Mouse (Mus musculus) heart, embryonic 13.5 days (tissue): ENCODE measurements around the gene Col18a1. TPM values are rescaled to one million over a fixed set of nuclear protein-coding genes. Genes with fewer than 3 reads are reported as not detected.

ENCODE experiments used
- ATAC-seq: fragments of 200-750 bp; cut with Nextera tagmentation; 2 replicates; pipeline ENCODE4 v1.8.0; 2017; ENCODE audit warnings: moderate TSS enrichment; ENCODE audit not compliant: insufficient number of reproducible peaks, low FRiP score, low TSS enrichment; ENCODE audit errors: extremely low read depth
- H3K27ac ChIP-seq: fragments of 300-500 bp; sonication (generic); replicated peaks from 2 replicates; pipeline ENCODE4 v1.5.1; 2015; ENCODE audit warnings: moderate library complexity, mild to moderate bottlenecking, inconsistent platforms
- H3K27me3 ChIP-seq: fragments of 300-500 bp; sonication (generic); replicated peaks from 2 replicates; pipeline ENCODE4 v1.6.1; 2015; ENCODE audit warnings: mild to moderate bottlenecking, inconsistent platforms
- H3K36me3 ChIP-seq: fragments of 300-500 bp; sonication (generic); 2 replicates; pipeline ENCODE4 v1.6.1; 2015; ENCODE audit warnings: mild to moderate bottlenecking, inconsistent platforms
- H3K4me1 ChIP-seq: fragments of 300-500 bp; sonication (generic); 2 replicates; pipeline ENCODE4 v1.6.1; 2015; ENCODE audit warnings: inconsistent platforms
- H3K4me2 ChIP-seq: fragments of 300-500 bp; sonication (generic); 2 replicates; pipeline ENCODE4 v1.6.1; 2015; ENCODE audit warnings: inconsistent platforms, mild to moderate bottlenecking, moderate library complexity
- H3K4me3 ChIP-seq: fragments of 300-500 bp; sonication (generic); 2 replicates; pipeline ENCODE4 v1.5.1; 2015; ENCODE audit warnings: moderate library complexity, mild to moderate bottlenecking, inconsistent platforms
- H3K9ac ChIP-seq: fragments of 300-500 bp; sonication (generic); 2 replicates; pipeline ENCODE4 v1.6.1; 2015; ENCODE audit warnings: inconsistent platforms, mild to moderate bottlenecking, moderate library complexity
- H3K9me3 ChIP-seq: fragments of 300-500 bp; sonication (generic); 2 replicates; pipeline ENCODE4 v1.6.1; 2016; ENCODE audit warnings: inconsistent platforms
- WGBS: fragments of 180-500 bp; shearing (Covaris S2); methylation state at CpG from one replicate; pipeline ENCODE4 v1.1.7; 2015; ENCODE audit warnings: mixed read lengths; 5-methylcytosine and 5-hydroxymethylcytosine counted together
- polyA plus RNA-seq: library from polyadenylated mRNA; unstranded; fragments of >200 nt; fragmentation: Nextera tagmentation; extraction: Ambion mirVana; gene quantifications from 2 replicates; pipeline ENCODE4 v1.2.1, GENCODE M21; 2015

Gene Col18a1
- polyA plus RNA-seq, 1 experiment from 2014 or later, result 155 TPM

DNA sequence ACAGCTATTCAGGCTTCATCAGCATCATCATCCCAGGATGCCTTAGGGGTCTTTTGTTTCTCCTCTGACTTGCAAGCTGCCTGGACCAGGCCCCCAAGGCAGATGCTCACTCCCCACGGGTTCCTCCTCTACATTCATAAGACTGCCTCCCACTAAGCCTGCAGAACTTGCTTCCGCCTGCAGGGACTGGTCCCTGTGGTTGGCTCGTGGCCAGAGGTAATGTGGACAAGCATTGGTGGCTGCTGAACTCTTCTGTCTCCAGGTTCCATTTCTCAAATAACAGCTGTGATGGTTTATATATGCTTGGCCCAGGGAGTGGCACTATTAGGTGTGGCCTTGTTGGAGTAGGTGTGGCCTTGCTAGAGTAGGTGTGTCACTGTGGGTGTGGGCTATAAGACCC lies 104.9 kb downstream of the Col18a1 start:
- Histone ChIP-seq H3K9me3 (no peaks in the 10 kb centered on the region), H3K4me1 (peaks cover 5% of the 10 kb centered on the region; the same call in 1 of the 2 replicates), H3K27ac (no peak overlapping the region), H3K9ac (no peak overlapping the region), H3K27me3 (no peaks in the 10 kb centered on the region), H3K4me3 (no peak overlapping the region), H3K36me3 (peaks cover 74% of the 10 kb centered on the region), H3K4me2 (no peak overlapping the region)
- no peak for ATAC-seq
- 69% methylated on average over 3 of the region's 3 CpGs for WGBS

DNA sequence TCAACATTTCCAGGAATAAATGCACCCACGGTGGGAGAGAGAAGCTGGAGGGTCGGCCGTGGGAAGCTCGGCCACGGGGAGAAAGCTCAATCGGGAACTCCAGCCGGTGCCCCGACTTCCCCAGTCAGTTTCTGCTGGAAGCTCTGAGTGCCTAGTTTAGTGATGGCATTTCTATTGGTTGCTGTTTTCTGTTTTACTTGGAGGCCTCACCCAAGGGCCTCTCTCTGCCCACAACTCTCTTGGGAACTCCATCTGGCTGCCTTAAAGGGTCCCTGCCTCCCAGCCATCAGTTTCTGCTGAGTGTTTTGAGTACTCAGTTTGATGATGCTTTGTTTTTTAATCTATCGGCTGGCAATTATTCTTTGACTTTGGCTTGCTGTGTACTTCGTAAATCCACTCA lies 109.6 kb downstream of the Col18a1 start:
- Histone ChIP-seq H3K4me3 (no peak overlapping the region), H3K27ac (no peak overlapping the region), H3K4me2 (no peak overlapping the region), H3K27me3 (no peaks in the 10 kb centered on the region), H3K4me1 (peaks cover 6% of the 10 kb centered on the region; the same call in 1 of the 2 replicates), H3K36me3 (peaks cover 86% of the 10 kb centered on the region), H3K9ac (no peak overlapping the region), H3K9me3 (no peaks in the 10 kb centered on the region)
- 73% methylated on average over 10 of the region's 10 CpGs for WGBS
- ATAC-seq, result no peak

DNA sequence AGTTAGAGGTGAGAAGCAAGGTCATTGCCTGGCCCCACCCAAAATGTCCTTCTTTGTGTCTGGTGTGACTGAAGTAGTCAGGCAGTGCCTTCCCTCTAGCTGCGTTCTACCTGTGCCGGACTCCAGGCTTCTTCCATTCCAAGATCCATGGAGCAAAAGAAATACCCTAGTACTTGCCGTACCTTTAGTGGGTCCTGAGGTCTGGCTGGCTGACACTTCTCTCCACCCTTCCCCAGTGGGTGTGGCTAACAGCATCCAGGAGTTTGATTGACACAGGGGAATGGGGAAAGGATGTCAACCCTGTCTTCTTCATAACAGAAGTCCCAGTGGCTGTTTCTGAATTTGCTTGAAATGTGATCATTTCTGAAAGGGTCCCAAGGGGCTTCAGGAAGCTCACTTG lies 117.7 kb downstream of the Col18a1 start:
- H3K4me2 ChIP-seq, result no peak overlapping the region
- H3K9ac ChIP-seq, result no peak overlapping the region
- no peaks in the 10 kb centered on the region for H3K27me3 ChIP-seq
- peaks cover 79% of the 10 kb centered on the region for H3K36me3 ChIP-seq
- no peaks in the 10 kb centered on the region for H3K4me1 ChIP-seq
- no peak overlapping the region for H3K4me3 ChIP-seq
- no peak for ATAC-seq
- WGBS, result 91% methylated on average over 3 of the region's 3 CpGs
- H3K27ac ChIP-seq, result no peak overlapping the region
- H3K9me3 ChIP-seq, result no peaks in the 10 kb centered on the region

GRCm38 (mm10) chr10:77048196-77048595 lies 118.2 kb downstream of the Col18a1 start:
- H3K27me3 ChIP-seq, result no peaks in the 10 kb centered on the region
- no peaks in the 10 kb centered on the region for H3K9me3 ChIP-seq
- peaks cover 79% of the 10 kb centered on the region for H3K36me3 ChIP-seq
- H3K4me3 ChIP-seq, result no peak overlapping the region
- no peak for ATAC-seq
- no peaks in the 10 kb centered on the region for H3K4me1 ChIP-seq
- no peak overlapping the region for H3K4me2 ChIP-seq
- H3K27ac ChIP-seq, result no peak overlapping the region
- H3K9ac ChIP-seq, result no peak overlapping the region
- 60% methylated on average over 4 of the region's 4 CpGs for WGBS

GRCm38 (mm10) chr10:77038579-77039174 lies 127.7 kb downstream of the Col18a1 start:
- Histone ChIP-seq H3K27me3 (no peaks in the 10 kb centered on the region), H3K27ac (no peak overlapping the region), H3K4me3 (no peak overlapping the region), H3K9me3 (no peaks in the 10 kb centered on the region), H3K36me3 (peaks cover 53% of the 10 kb centered on the region), H3K9ac (no peak overlapping the region), H3K4me1 (peaks cover 12% of the 10 kb centered on the region), H3K4me2 (no peak overlapping the region)
- 86% methylated on average over 8 of the region's 8 CpGs for WGBS
- no peak for ATAC-seq

DNA sequence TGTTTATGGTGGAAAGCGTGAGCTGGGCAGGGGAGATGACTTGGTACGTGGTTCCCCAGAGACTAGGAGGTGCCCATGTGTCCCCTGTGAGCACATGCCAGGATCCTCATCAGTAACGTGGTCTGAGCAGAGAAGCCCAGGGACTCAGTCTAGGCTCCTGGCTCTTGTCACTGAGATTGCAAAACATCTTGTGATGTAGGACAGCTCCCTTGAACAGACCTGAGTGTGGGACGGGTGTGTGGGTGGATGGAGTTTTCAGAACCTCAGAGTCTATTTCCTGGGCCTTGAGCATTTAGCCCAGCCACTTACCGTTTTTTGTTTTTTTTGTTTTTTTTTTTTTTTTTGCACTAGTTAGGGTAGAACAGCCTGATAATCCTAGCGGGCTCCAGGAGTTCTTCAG lies 130.9 kb downstream of the Col18a1 start:
- H3K4me1 ChIP-seq, result peaks cover 15% of the 10 kb centered on the region
- peaks cover 8% of the 10 kb centered on the region for H3K27me3 ChIP-seq
- H3K4me3 ChIP-seq, result no peak overlapping the region
- ATAC-seq, result no peak
- H3K27ac ChIP-seq, result no peak overlapping the region
- no peaks in the 10 kb centered on the region for H3K9me3 ChIP-seq
- H3K4me2 ChIP-seq, result no peak overlapping the region
- peaks cover 24% of the 10 kb centered on the region for H3K36me3 ChIP-seq
- WGBS, result 72% methylated on average over 6 of the region's 6 CpGs
- no peak overlapping the region for H3K9ac ChIP-seq

DNA sequence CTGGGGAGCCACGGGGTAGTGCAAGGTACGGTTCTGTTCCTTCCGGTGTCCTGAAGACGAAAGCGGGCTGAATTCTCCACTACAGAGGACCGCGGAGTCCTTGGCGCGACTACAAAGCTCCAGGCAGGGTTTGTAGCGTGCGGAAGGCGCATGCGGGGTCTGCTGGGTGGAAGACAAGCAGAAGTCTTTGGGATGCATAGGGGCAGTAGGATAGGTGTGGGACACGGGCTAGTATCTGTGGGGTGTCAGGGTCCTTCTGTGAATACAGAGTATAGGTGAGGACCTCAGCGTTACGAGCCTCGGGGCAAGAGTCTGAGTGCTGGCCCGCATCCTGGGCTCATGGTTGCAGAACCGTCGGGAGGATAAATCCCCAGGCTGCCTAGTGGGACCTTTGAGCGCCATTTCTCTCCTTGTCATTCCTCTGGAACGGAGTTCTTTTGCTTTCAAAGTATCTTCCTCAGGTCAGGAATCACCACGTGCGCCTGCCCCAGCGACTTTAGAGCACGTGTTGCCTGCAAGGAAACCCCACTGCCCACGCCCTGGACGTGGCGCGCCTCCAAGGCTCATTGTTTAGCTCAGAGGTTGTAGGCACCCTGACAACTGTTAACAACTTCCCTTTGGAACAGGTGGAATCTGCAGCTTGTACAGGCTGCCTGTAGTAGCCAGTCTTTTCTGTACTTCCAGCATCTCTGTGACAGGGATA lies 132.9 kb downstream of the Col18a1 start:
- Histone ChIP-seq H3K36me3 (peaks cover 5% of the 10 kb centered on the region), H3K4me1 (peaks cover 15% of the 10 kb centered on the region), H3K27ac (no peak overlapping the region; the same call in 1 of the 2 replicates), H3K9me3 (no peaks in the 10 kb centered on the region), H3K4me3 (peak overlapping the region; percentile 76), H3K9ac (peak overlapping the region; percentile 90), H3K4me2 (peak overlapping the region; percentile 95), H3K27me3 (peaks cover 8% of the 10 kb centered on the region)
- under 1% methylated on average over 30 of the region's 30 CpGs for WGBS
- peak; percentile 5; the same call in 1 of the 2 replicates for ATAC-seq

DNA sequence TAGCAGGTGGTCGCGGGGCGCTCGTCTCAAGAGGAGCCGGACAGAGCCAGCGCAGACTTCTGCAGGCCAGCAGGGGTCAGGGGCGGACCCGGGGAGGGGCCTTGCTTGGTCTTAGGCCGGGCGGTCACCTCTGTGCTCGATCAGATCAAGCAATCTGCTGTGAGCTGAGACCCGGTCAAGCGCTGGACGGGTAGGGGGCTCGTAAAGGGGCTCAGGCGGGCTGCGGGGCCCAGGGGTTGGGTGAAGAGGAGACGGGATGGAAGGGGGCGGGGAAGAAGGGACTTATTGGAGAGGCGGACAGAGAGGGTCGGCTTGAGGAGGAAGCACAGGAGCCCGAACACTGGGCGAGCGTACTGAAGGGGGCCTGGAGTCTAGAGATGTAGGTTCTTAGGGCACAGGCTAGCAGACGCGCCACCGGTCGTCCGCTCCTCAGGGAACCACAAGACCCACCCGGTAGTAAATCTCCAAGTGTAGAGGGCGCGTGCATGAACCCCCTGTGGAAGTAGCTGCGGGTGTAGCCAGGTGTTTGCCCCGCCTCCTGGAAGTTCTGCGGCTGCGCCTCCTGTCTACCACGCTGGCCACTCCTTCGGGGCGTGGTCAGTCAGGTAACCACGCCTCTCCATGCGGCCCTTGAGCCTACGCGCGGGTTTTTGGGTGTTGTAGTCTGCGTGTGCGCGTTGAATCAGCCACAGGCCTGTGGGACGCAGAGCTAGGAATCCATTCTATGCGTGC lies 133.6 kb downstream of the Col18a1 start:
- ATAC-seq, result peak; percentile 89
- under 1% methylated on average over 49 of the region's 49 CpGs for WGBS
- H3K36me3 ChIP-seq, result no peaks in the 10 kb centered on the region
- H3K4me1 ChIP-seq, result peaks cover 15% of the 10 kb centered on the region
- peak overlapping the region; percentile 95 for H3K4me2 ChIP-seq
- H3K9me3 ChIP-seq, result no peaks in the 10 kb centered on the region
- peak overlapping the region; percentile 56 for H3K27ac ChIP-seq
- peak overlapping the region; percentile 76 for H3K4me3 ChIP-seq
- H3K9ac ChIP-seq, result peak overlapping the region; percentile 90
- H3K27me3 ChIP-seq, result peaks cover 8% of the 10 kb centered on the region

GRCm38 (mm10) chr10:77031768-77032375 lies 134.5 kb downstream of the Col18a1 start, which contains the start of gene Slc19a1:
Slc19a1 (plus strand) TSS chr10:77032241.
- Histone ChIP-seq H3K27ac (peak within 1 kb of the TSS; percentile 56; the same call in 1 of the 2 replicates), H3K9ac (peak within 1 kb of the TSS; percentile 90), H3K36me3 (no peaks in the 10 kb centered on the region), H3K4me1 (peaks cover 15% of the 10 kb centered on the region), H3K9me3 (no peaks in the 10 kb centered on the region), H3K27me3 (peaks cover 8% of the 10 kb centered on the region), H3K4me2 (peak within 1 kb of the TSS; percentile 95), H3K4me3 (peak within 1 kb of the TSS; percentile 76)
- no peak for ATAC-seq
- WGBS, result 37% methylated on average over 13 of the region's 13 CpGs

GRCm38 (mm10) chr10:77030666-77031065 lies 135.7 kb downstream of the Col18a1 start:
- no peak overlapping the region for H3K4me3 ChIP-seq
- 83% methylated on average over 5 of the region's 5 CpGs for WGBS

DNA sequence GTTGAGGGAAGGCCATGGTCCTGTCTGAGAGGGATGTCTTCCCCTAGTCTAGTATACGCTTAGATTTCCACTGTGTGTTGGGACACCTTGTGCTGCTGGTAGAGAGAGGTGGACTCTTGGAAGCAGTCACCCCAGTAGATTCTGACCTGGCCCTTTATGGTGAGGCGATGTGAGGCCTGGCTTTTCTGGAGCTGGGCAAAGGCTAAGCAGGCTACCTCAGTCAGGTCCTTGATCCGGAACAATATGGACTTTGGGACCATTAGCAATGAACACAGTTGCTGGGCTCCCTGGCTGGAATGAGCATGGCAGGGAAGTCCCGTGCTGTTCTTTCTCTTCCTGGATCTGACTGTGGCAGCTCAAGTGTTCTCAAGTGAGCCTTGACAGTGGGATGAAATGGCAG lies 136.6 kb downstream of the Col18a1 start:
- H3K27me3 ChIP-seq, result peaks cover 13% of the 10 kb centered on the region
- no peak for ATAC-seq
- 69% methylated on average over 4 of the region's 4 CpGs for WGBS
- no peak overlapping the region for H3K4me3 ChIP-seq
- no peak overlapping the region for H3K4me2 ChIP-seq
- H3K9ac ChIP-seq, result no peak overlapping the region
- no peaks in the 10 kb centered on the region for H3K36me3 ChIP-seq
- no peak overlapping the region for H3K27ac ChIP-seq
- no peaks in the 10 kb centered on the region for H3K9me3 ChIP-seq
- H3K4me1 ChIP-seq, result peaks cover 14% of the 10 kb centered on the region

More at GRCm38 (mm10) chr10:77030666-77031065, 135.7 kb downstream of the Col18a1 start:
- H3K4me2 ChIP-seq, result no peak overlapping the region
- H3K9ac ChIP-seq, result no peak overlapping the region
- peaks cover 15% of the 10 kb centered on the region for H3K4me1 ChIP-seq
- H3K27ac ChIP-seq, result no peak overlapping the region
- H3K27me3 ChIP-seq, result peaks cover 8% of the 10 kb centered on the region
- no peaks in the 10 kb centered on the region for H3K36me3 ChIP-seq
- ATAC-seq, result no peak
- H3K9me3 ChIP-seq, result no peaks in the 10 kb centered on the region
